In genomic region chr14:99944221-99945108, GRCm38 (mm10) we compare ENCODE assay signal across 9 mouse cellular contexts.
DNase-seq lines count a peak whose midpoint lies in the region; ATAC-seq lines count a peak whose summit lies in the region.
"Had no signal": no experiment of that assay in that cellular context is flagged by ENCODE, and none has a peak within 500 bp of the region (broad histone marks: within the 10 kb centered on the region; RNA-seq: fewer than 3 reads in every experiment).

No protein-coding gene starts in this region.

- H3K36me3 ChIP-seq in kidney, embryonic 15.5 days, result no peaks in the 10 kb centered on the region
- no peaks in the 10 kb centered on the region for H3K36me3 ChIP-seq in forebrain, embryonic 13.5 days (ENCODE audit: poor library complexity, severe bottlenecking)

- peak overlapping the region; percentile 73 for H3K27ac ChIP-seq in kidney, embryonic 15.5 days
- H3K27ac ChIP-seq in forebrain, embryonic 13.5 days, result peak overlapping the region; percentile 91

- H3K4me3 ChIP-seq in kidney, embryonic 15.5 days (replicated peaks), result no peak overlapping the region
- H3K4me3 ChIP-seq in forebrain, embryonic 13.5 days, result no peak overlapping the region
- H3K4me3 ChIP-seq: myocyte had no signal

- no peaks in the 10 kb centered on the region for H3K9me3 ChIP-seq in kidney, embryonic 15.5 days (replicated peaks)
- no peaks in the 10 kb centered on the region for H3K9me3 ChIP-seq in forebrain, embryonic 13.5 days (replicated peaks)

- peak; percentile 38; the same call in 1 of the 2 replicates for ATAC-seq in kidney, embryonic 15.5 days (replicated peaks; ENCODE audit: low FRiP score)
- ATAC-seq in forebrain, embryonic 13.5 days, result peak; percentile 78
- peak; percentile 47 for ATAC-seq in megakaryocyte progenitor cell, adult 5-6 weeks (replicated peaks; ENCODE audit: poor library complexity)
- no peak for ATAC-seq in erythroblast, adult 5-6 weeks (replicated peaks; ENCODE audit: low FRiP score, poor library complexity, severe bottlenecking)
- ATAC-seq in monocyte, adult 5-6 weeks (replicated peaks; ENCODE audit: insufficient number of reproducible peaks, low FRiP score, low TSS enrichment, poor library complexity, severe bottlenecking), result no peak

- 69% methylated on average over 17 of the region's 17 CpGs for WGBS in kidney, embryonic 15.5 days
- 23% methylated on average over 17 of the region's 17 CpGs for WGBS in forebrain, embryonic 13.5 days

- no peak for DNase-seq in kidney, adult 18-20 months
- DNase-seq in R1 (ENCODE audit: low read depth, low spot score), result peak; percentile 80
- no peak for DNase-seq in heart, adult 9 months (ENCODE audit: low spot score in 2 of 2)

- no peaks in the 10 kb centered on the region for H3K27me3 ChIP-seq in kidney, embryonic 15.5 days
- H3K27me3 ChIP-seq in forebrain, embryonic 13.5 days, result no peaks in the 10 kb centered on the region

- H3K4me2 ChIP-seq in kidney, embryonic 15.5 days, result no peak overlapping the region
- H3K4me2 ChIP-seq in forebrain, embryonic 13.5 days, result peak overlapping the region; percentile 33

- peaks cover 21% of the 10 kb centered on the region for H3K4me1 ChIP-seq in kidney, embryonic 15.5 days
- peaks cover 40% of the 10 kb centered on the region for H3K4me1 ChIP-seq in forebrain, embryonic 13.5 days

- no peak overlapping the region for H3K9ac ChIP-seq in kidney, embryonic 15.5 days
- no peak overlapping the region for H3K9ac ChIP-seq in forebrain, embryonic 13.5 days

Comparison
In these comparisons a context has a peak if more than half of its experiments do, and no peak if none do; other contexts are left out.
1. ATAC-seq: peak in kidney, embryonic 15.5 days (single experiment), forebrain, embryonic 13.5 days (single experiment) and megakaryocyte progenitor cell, adult 5-6 weeks (single experiment); none in erythroblast, adult 5-6 weeks (single experiment) and monocyte, adult 5-6 weeks (single experiment).